Mouse (Mus musculus) G1E (cell line): Measurements from ENCODE around the gene Alg14.

Source experiments
- CTCF ChIP-seq: IDR thresholded peaks from 2 replicates; pipeline ENCODE4 v1.5.1; 2012; ENCODE audit warnings: low read depth, low read length, inconsistent platforms, mixed read lengths
- GATA1 ChIP-seq: IDR thresholded peaks from 2 replicates; pipeline ENCODE4 v1.6.1; 2012; ENCODE audit warnings: borderline replicate concordance, low read length, inconsistent platforms, mixed read lengths
- POLR2AphosphoS5 ChIP-seq: IDR thresholded peaks from 2 replicates; pipeline ENCODE4 v1.6.1; 2012; ENCODE audit warnings: low read depth, low read length, inconsistent platforms; ENCODE audit not compliant: insufficient replicate concordance
- TAL1 ChIP-seq: conservative IDR thresholded peaks from 2 replicates; pipeline ENCODE4 v1.6.1; 2012; ENCODE audit warnings: low read depth, low read length, inconsistent platforms, mixed read lengths

- no peak for TF ChIP-seq CTCF
- TF ChIP-seq GATA1, result no peak
- no peak for TF ChIP-seq POLR2AphosphoS5
- no peak for TF ChIP-seq TAL1
Observed at GRCm38 (mm10) chr3:121260041-121260440, 31.5 kb upstream of the Alg14 start.
